Mouse (Mus musculus) cerebellum, postnatal 10 days (tissue): ENCODE data around the gene Pabpn1l.
A peak's percentile ranks its signal among the peaks of the same experiment; 100 is the strongest.

ENCODE experiments used
- DNase-seq, 2 experiments: peaks; one replicate each; pipeline ENCODE4 v3.0.0; 2021; ENCODE audit warnings: mixed read lengths in 2 of 2

Pabpn1l gene

GRCm38 (mm10) chr8:122616181-122616905, 6.2 kb downstream of the Pabpn1l start:
- DNase-seq, result no peak

- peak; percentile 98 for DNase-seq
These were observed 11.0 kb downstream of the Pabpn1l start, which contains the start of the genes Galns and Trappc2l for GRCm38 (mm10) chr8:122611295-122612133. TSS of gene Galns (minus strand) at chr8:122611463. TSS of gene Trappc2l (plus strand) at chr8:122611640.

GRCm38 (mm10) chr8:122610612-122611277, 11.8 kb downstream of the Pabpn1l start:
- peak in 1 of 2 experiments; percentile 74 for DNase-seq

GRCm38 (mm10) chr8:122610209-122610608, 12.3 kb downstream of the Pabpn1l start:
- DNase-seq, result no peak

- no peak for DNase-seq
These were observed 15.7 kb downstream of the Pabpn1l start for GRCm38 (mm10) chr8:122606810-122607209.

- DNase-seq, result no peak
These were observed 17.2 kb downstream of the Pabpn1l start for GRCm38 (mm10) chr8:122605367-122605766.

- no peak for DNase-seq
These were observed 17.9 kb downstream of the Pabpn1l start for GRCm38 (mm10) chr8:122604640-122605039.

- no peak for DNase-seq
These were observed 21.9 kb downstream of the Pabpn1l start for GRCm38 (mm10) chr8:122600666-122601065.

GRCm38 (mm10) chr8:122596031-122596430, 26.5 kb downstream of the Pabpn1l start:
- no peak for DNase-seq

GRCm38 (mm10) chr8:122593783-122594507, 28.6 kb downstream of the Pabpn1l start:
- DNase-seq, result peak; percentile 75 to 78

- peak in 1 of 2 experiments; percentile 28 for DNase-seq
These were observed 29.3 kb downstream of the Pabpn1l start for GRCm38 (mm10) chr8:122593240-122593639.

GRCm38 (mm10) chr8:122586749-122587148, 35.8 kb downstream of the Pabpn1l start:
- DNase-seq, result no peak

GRCm38 (mm10) chr8:122586171-122586570, 36.4 kb downstream of the Pabpn1l start:
- no peak for DNase-seq

- DNase-seq, result no peak
These were observed 37.1 kb downstream of the Pabpn1l start for GRCm38 (mm10) chr8:122585411-122585891.

- no peak for DNase-seq
These were observed 37.6 kb downstream of the Pabpn1l start for GRCm38 (mm10) chr8:122584981-122585380.

- DNase-seq, result no peak
These were observed 41.6 kb downstream of the Pabpn1l start for GRCm38 (mm10) chr8:122580926-122581325.

- DNase-seq, result no peak
These were observed 43.3 kb downstream of the Pabpn1l start for GRCm38 (mm10) chr8:122579196-122579595.

GRCm38 (mm10) chr8:122577116-122577515, 45.4 kb downstream of the Pabpn1l start:
- no peak for DNase-seq

GRCm38 (mm10) chr8:122576648-122577022, 45.9 kb downstream of the Pabpn1l start, which contains the start of gene Aprt:
TSS of gene Aprt (minus strand) at chr8:122576909.
- DNase-seq, result peak; percentile 95 to 97

- peak; percentile 41 to 57 for DNase-seq
These were observed 46.5 kb downstream of the Pabpn1l start for GRCm38 (mm10) chr8:122575735-122576647.

- no peak for DNase-seq
These were observed 47.3 kb downstream of the Pabpn1l start for GRCm38 (mm10) chr8:122575286-122575685.
